Mouse (Mus musculus) megakaryocyte, embryonic 14.5 days (primary cell): ENCODE measurements around the gene Cnpy2.

Source experiments
- FLI1 ChIP-seq: IDR thresholded peaks from 2 replicates; pipeline ENCODE4 v1.6.1; 2012; ENCODE audit warnings: low read length, inconsistent platforms, mixed read lengths
- GATA1 ChIP-seq: IDR thresholded peaks from 3 replicates; pipeline ENCODE4 v1.6.1; 2012; ENCODE audit warnings: mixed read lengths, low read length, inconsistent platforms, borderline replicate concordance

DNA sequence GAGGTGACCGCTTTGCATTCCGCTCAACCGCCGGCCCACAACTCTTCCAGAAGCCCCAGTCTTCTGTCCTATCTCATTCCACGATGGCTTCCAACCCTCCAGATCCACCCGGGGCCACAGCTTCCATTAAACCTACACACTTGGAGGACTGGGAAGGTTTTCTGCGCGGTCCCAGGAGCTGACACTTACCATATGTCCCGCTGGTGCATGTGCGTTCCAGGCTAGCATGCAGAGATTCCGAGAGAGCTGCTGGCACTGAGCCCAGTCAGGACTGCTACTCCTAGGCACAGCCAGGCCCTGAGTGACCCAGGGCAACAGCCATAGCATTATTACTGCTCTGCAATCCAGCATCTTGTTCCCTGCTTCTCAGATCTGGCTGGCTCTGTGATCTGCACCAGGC, 24.6 kb upstream of the Cnpy2 start:
- TF ChIP-seq GATA1 (no peak), FLI1 (no peak)
